Mouse (Mus musculus): Measurements from ENCODE around the gene Dnajc21. TPM values are rescaled to one million over a fixed set of nuclear protein-coding genes. Genes with fewer than 3 reads are reported as not detected.

The Dnajc21 gene
- total and polyA plus RNA-seq, 3 experiments = 21.6 to 63.2 (median 27.6) TPM

DNA sequence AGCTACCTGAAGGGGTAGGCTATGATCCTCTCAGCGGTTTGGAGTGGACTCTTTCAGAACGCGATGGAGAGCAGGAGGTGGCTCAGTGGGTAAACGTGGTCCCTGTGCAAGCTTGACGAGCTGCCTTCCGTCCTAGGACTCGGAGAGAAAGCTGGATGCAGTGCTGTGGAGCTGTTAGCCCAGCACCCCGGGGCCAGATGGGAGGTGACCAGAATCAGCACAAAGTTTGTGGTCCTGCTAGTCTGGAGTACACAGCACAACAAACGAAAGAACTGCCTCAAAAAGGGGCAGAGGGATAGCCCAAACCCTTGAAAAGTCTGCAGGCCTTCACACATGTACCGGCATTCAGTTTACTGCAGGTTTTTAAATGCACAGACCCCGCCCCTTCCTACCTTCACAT, 25.6 kb upstream of the Dnajc21 start:
- Histone ChIP-seq H3K9me3 (replicated peaks; ENCODE audit: low read length) (no peaks in the 10 kb centered on the region), H3K4me2 (ENCODE audit: insufficient read depth, low read depth, poor library complexity, severe bottlenecking) (no peak overlapping the region), H3K27ac (ENCODE audit: insufficient read depth, low read depth) (no peak overlapping the region), H3K36me3 (replicated peaks in 1 of 2; ENCODE audit: control insufficient read depth in 1 of 2, insufficient read depth in 1 of 2, low read length in 1 of 2) (peaks cover 21 to 64% of the 10 kb centered on the region in 2 experiments), H3K9ac (ENCODE audit: insufficient read depth, low read depth) (no peak overlapping the region), H3K4me1 (ENCODE audit: control insufficient read depth in 1 of 2, insufficient read depth in 2 of 2) (no peaks in the 10 kb centered on the region), H3K27me3 (replicated peaks) (no peaks in the 10 kb centered on the region), H3K4me3 (replicated peaks in 1 of 3; ENCODE audit: low read depth in 2 of 3, low read length in 2 of 3, poor library complexity in 1 of 3) (no peak overlapping the region), H3K79me2 (replicated peaks; ENCODE audit: control insufficient read depth, extremely low read depth, insufficient read depth, poor library complexity, severe bottlenecking) (no peaks in the 10 kb centered on the region)
- DNase-seq (ENCODE audit: extremely low read depth) = no peak
- TF ChIP-seq NELFE (IDR thresholded peaks at IDR 0.05; ENCODE audit: low read depth, low read length) (no peak), JUND (conservative IDR thresholded peaks at IDR 0.05; ENCODE audit: low read depth, low read length) (no peak), POLR2AphosphoS2 (IDR thresholded peaks at IDR 0.05; ENCODE audit: low read depth, low read length) (no peak)
- dilution Hi-C loops (cut with MboI; ENCODE audit: extremely low pct_ligation_motif_present, extremely low pct_unique_long_range_greater_than_20kb, low sequenced_read_pairs) = no loop called here
- in situ Hi-C loops (cut with MboI; ENCODE audit: low pct_ligation_motif_present, low pct_unique_long_range_greater_than_20kb, low sequenced_read_pairs) = loop anchor here (25.0 kb wide), 1 partner anchor 891 kb away; the partner anchor contains the start of gene Tars

DNA sequence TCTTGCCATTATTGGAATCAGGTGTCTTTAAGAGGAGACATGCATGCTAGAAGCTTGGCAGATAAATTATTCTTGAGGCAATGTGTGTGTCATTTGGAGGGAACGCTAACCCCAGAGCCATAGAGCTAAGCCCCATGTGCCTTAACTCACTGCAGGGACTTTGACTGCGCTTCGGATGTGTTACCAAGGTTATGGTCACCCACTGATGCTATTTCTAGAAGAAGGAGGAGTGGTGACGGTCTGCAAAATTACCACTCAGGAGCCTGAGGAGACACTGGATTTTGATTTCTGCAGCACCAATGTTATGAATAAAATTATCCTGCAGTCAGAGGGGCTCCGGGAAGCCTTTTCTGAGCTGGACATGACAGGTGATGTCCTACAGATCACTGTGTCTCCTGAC, 19.8 kb upstream of the Dnajc21 start:
- no peaks in the 10 kb centered on the region for H3K9me3 ChIP-seq (replicated peaks; ENCODE audit: low read length)
- H3K4me2 ChIP-seq (ENCODE audit: insufficient read depth, low read depth, poor library complexity, severe bottlenecking) = no peak overlapping the region
- dilution Hi-C loops (cut with MboI; ENCODE audit: extremely low pct_ligation_motif_present, extremely low pct_unique_long_range_greater_than_20kb, low sequenced_read_pairs) (no loop called here), in situ Hi-C loops (cut with MboI; ENCODE audit: low pct_ligation_motif_present, low pct_unique_long_range_greater_than_20kb, low sequenced_read_pairs) (loop anchor here (25.0 kb wide), 1 partner anchor 897 kb away; the partner anchor contains the start of gene Tars)
- no peak for TF ChIP-seq MAZ (IDR thresholded peaks at IDR 0.05; ENCODE audit: low read depth, low read length)
- TF ChIP-seq ZC3H11A (IDR thresholded peaks at IDR 0.05; ENCODE audit: low read depth, low read length) = no peak
- no peak for TF ChIP-seq MYC (IDR thresholded peaks at IDR 0.05; ENCODE audit: low read depth, low read length)
- H3K27me3 ChIP-seq (replicated peaks) = no peaks in the 10 kb centered on the region
- no peak overlapping the region for H3K4me3 ChIP-seq (replicated peaks in 1 of 3; ENCODE audit: low read depth in 2 of 3, low read length in 2 of 3, poor library complexity in 1 of 3)
- H3K27ac ChIP-seq (ENCODE audit: insufficient read depth, low read depth) = no peak overlapping the region
- peaks cover 20% of the 10 kb centered on the region for H3K79me2 ChIP-seq (replicated peaks; ENCODE audit: control insufficient read depth, extremely low read depth, insufficient read depth, poor library complexity, severe bottlenecking)
- H3K9ac ChIP-seq (ENCODE audit: insufficient read depth, low read depth) = no peak overlapping the region
- peaks cover 33 to 64% of the 10 kb centered on the region in 2 experiments for H3K36me3 ChIP-seq (replicated peaks in 1 of 2; ENCODE audit: control insufficient read depth in 1 of 2, insufficient read depth in 1 of 2, low read length in 1 of 2)
- DNase-seq (ENCODE audit: extremely low read depth) = no peak
- peaks cover 0 to 29% of the 10 kb centered on the region in 2 experiments; a peak in 2 of 4 replicates for H3K4me1 ChIP-seq (ENCODE audit: control insufficient read depth in 1 of 2, insufficient read depth in 2 of 2)

DNA sequence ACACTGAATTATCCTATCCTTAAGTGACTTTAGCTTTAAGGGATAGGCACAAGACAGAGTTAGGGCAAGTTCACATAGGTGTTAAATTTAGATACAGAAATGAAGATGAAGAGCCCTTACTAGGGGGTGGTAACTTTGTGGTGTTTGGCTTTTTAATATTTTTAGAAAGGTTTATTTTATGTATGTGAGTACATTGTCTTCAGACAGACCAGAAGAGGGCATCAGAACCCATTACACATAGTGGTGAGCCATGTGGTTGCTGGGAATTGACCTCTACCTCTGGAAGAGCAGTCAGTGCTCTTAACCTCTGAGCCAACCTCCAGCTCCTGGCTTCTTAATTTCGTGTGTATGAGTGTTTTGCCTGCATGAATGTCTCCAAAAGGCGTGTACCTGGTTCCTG, 16.9 kb upstream of the Dnajc21 start:
- Histone ChIP-seq H3K36me3 (replicated peaks in 1 of 2; ENCODE audit: control insufficient read depth in 1 of 2, insufficient read depth in 1 of 2, low read length in 1 of 2) (peaks cover 37 to 56% of the 10 kb centered on the region in 2 experiments), H3K27me3 (replicated peaks) (no peaks in the 10 kb centered on the region), H3K9me3 (replicated peaks; ENCODE audit: low read length) (no peaks in the 10 kb centered on the region), H3K4me1 (ENCODE audit: control insufficient read depth in 1 of 2, insufficient read depth in 2 of 2) (peaks cover 0 to 47% of the 10 kb centered on the region in 2 experiments; a peak in 3 of 4 replicates), H3K4me2 (ENCODE audit: insufficient read depth, low read depth, poor library complexity, severe bottlenecking) (peak overlapping the region; percentile 82), H3K4me3 (replicated peaks in 1 of 3; ENCODE audit: low read depth in 2 of 3, low read length in 2 of 3, poor library complexity in 1 of 3) (peak overlapping the region; percentile 54 to 99 (median 75)), H3K27ac (ENCODE audit: insufficient read depth, low read depth) (no peak overlapping the region), H3K79me2 (replicated peaks; ENCODE audit: control insufficient read depth, extremely low read depth, insufficient read depth, poor library complexity, severe bottlenecking) (peaks cover 48% of the 10 kb centered on the region), H3K9ac (ENCODE audit: insufficient read depth, low read depth) (peak overlapping the region; percentile 86)
- peak; percentile 97 for TF ChIP-seq MYC (IDR thresholded peaks at IDR 0.05; ENCODE audit: low read depth, low read length)
- TF ChIP-seq NELFE (IDR thresholded peaks at IDR 0.05; ENCODE audit: low read depth, low read length) = peak; percentile 50; the same call in 1 of the 2 replicates
- peak in 1 of 2 experiments; percentile 55; a peak in 2 of 4 replicates for TF ChIP-seq CTCF (conservative IDR thresholded peaks at IDR 0.05 in 1 of 2, IDR thresholded peaks at IDR 0.05 in 1 of 2; ENCODE audit: low read depth in 2 of 2, low read length in 2 of 2)
- peak; percentile 80; the same call in 1 of the 2 replicates for TF ChIP-seq MXI1 (IDR thresholded peaks at IDR 0.05; ENCODE audit: low read depth, low read length)
- TF ChIP-seq TCF12 (IDR thresholded peaks at IDR 0.05; ENCODE audit: low read depth, low read length) = no peak
- peak; percentile 85 for TF ChIP-seq MAX (IDR thresholded peaks at IDR 0.05; ENCODE audit: low read length)
- peak; percentile 38; the same call in 1 of the 2 replicates for TF ChIP-seq POLR2A (IDR thresholded peaks at IDR 0.05; ENCODE audit: low read depth, low read length)
- peak; percentile 67 for TF ChIP-seq SIN3A (IDR thresholded peaks at IDR 0.05; ENCODE audit: low read length)
- no peak for TF ChIP-seq MAZ (IDR thresholded peaks at IDR 0.05; ENCODE audit: low read depth, low read length)
- TF ChIP-seq POLR2AphosphoS2 (IDR thresholded peaks at IDR 0.05; ENCODE audit: low read depth, low read length) = no peak
- TF ChIP-seq RAD21 (IDR thresholded peaks at IDR 0.05; ENCODE audit: low read depth, low read length) = peak; percentile 12
- TF ChIP-seq TBP (conservative IDR thresholded peaks at IDR 0.05; ENCODE audit: low read depth, low read length) = 0 out of 2 replicates have a peak, but pooled peaks have one; percentile 19
- peak; percentile 48 for DNase-seq (ENCODE audit: extremely low read depth)
- in situ Hi-C loops (cut with MboI; ENCODE audit: low pct_ligation_motif_present, low pct_unique_long_range_greater_than_20kb, low sequenced_read_pairs) = loop anchor here (25.0 kb wide), 1 partner anchor 900 kb away; the partner anchor contains the start of gene Tars
- dilution Hi-C loops (cut with MboI; ENCODE audit: extremely low pct_ligation_motif_present, extremely low pct_unique_long_range_greater_than_20kb, low sequenced_read_pairs) = no loop called here
